Comparison of ENCODE assay signal across 21 mouse cellular contexts in genomic region chr6:94875841-94876240, GRCm38 (mm10).
DNase-seq lines count a peak whose midpoint lies in the region; ATAC-seq and TF ChIP-seq lines count a peak whose summit lies in the region.
"Had no signal": no experiment of that assay in that cellular context is flagged by ENCODE, and none has a peak within 500 bp of the region (broad histone marks: within the 10 kb centered on the region; RNA-seq: fewer than 3 reads in every experiment).

No protein-coding gene starts in this region.

- no peak for TF ChIP-seq POLR2A in limb, embryonic 14.5 days (IDR thresholded peaks at IDR 0.05; ENCODE audit: borderline replicate concordance, extremely low read depth, insufficient read depth, insufficient read length)

- H3K9ac ChIP-seq in limb, embryonic 13.5 days, result no peak overlapping the region
- H3K9ac ChIP-seq in midbrain, embryonic 11.5 days (ENCODE audit: low read length), result no peak overlapping the region
- no peak overlapping the region for H3K9ac ChIP-seq in midbrain, embryonic 16.5 days (ENCODE audit: low read depth, low read length)
- H3K9ac ChIP-seq in limb, embryonic 14.5 days (ENCODE audit: low read depth, low read length, severe bottlenecking), result no peak overlapping the region

- 34% methylated on average over 5 of the region's 5 CpGs for WGBS in limb, embryonic 13.5 days
- WGBS in limb, embryonic 10.5 days, result 84% methylated on average over 5 of the region's 5 CpGs
- WGBS in midbrain, embryonic 11.5 days, result 75% methylated on average over 5 of the region's 5 CpGs
- 85% methylated on average over 5 of the region's 5 CpGs for WGBS in midbrain, embryonic 16.5 days
- 44% methylated on average over 5 of the region's 5 CpGs for WGBS in limb, embryonic 14.5 days

- H3K4me2 ChIP-seq in limb, embryonic 13.5 days (replicated peaks), result no peak overlapping the region
- H3K4me2 ChIP-seq in midbrain, embryonic 11.5 days, result no peak overlapping the region
- no peak overlapping the region for H3K4me2 ChIP-seq in midbrain, embryonic 16.5 days (ENCODE audit: low read length)
- no peak overlapping the region for H3K4me2 ChIP-seq in limb, embryonic 14.5 days (replicated peaks; ENCODE audit: low read depth, low read length, severe bottlenecking)

- H3K4me3 ChIP-seq in limb, embryonic 13.5 days, result no peak overlapping the region
- H3K4me3 ChIP-seq in limb, embryonic 10.5 days, result no peak overlapping the region
- H3K4me3 ChIP-seq in midbrain, embryonic 11.5 days (ENCODE audit: low read depth, low read length), result no peak overlapping the region
- no peak overlapping the region for H3K4me3 ChIP-seq in midbrain, embryonic 16.5 days (ENCODE audit: low read depth, low read length)
- no peak overlapping the region for H3K4me3 ChIP-seq in limb, embryonic 14.5 days (replicated peaks; ENCODE audit: low read length)

- DNase-seq in limb, embryonic 10.5 days (ENCODE audit: low spot score), result no peak
- peak; percentile 62 for DNase-seq in midbrain, embryonic 11.5 days (ENCODE audit: low spot score, missing footprints)
- DNase-seq in limb, embryonic 14.5 days (ENCODE audit: low spot score), result peak; percentile 53
- no peak for DNase-seq in cerebellum, postnatal 10 days
- DNase-seq: adrenal gland, adult 2 months; adrenal gland, adult 8-10 months; adrenal gland, postnatal 10 days; adrenal gland, postnatal 14 days; adrenal gland, postnatal 25 days; adrenal gland, postnatal 36 days; B cell, adult 2 months; cerebellum, adult 11 months; cerebellum, adult 11-12 months; cerebellum, adult 18-20 months had no signal

- no peaks in the 10 kb centered on the region for H3K36me3 ChIP-seq in limb, embryonic 13.5 days
- H3K36me3 ChIP-seq in limb, embryonic 10.5 days, result no peaks in the 10 kb centered on the region
- no peaks in the 10 kb centered on the region for H3K36me3 ChIP-seq in midbrain, embryonic 11.5 days (ENCODE audit: control insufficient read depth, insufficient read depth, low read length)
- no peaks in the 10 kb centered on the region for H3K36me3 ChIP-seq in midbrain, embryonic 16.5 days (ENCODE audit: control insufficient read depth, insufficient read depth, low read length)
- H3K36me3 ChIP-seq in limb, embryonic 14.5 days (ENCODE audit: control insufficient read depth, insufficient read depth, low read length), result no peaks in the 10 kb centered on the region
- H3K36me3 ChIP-seq: G1E had no signal

- peak; percentile 36; the same call in 1 of the 2 replicates for ATAC-seq in limb, embryonic 13.5 days (ENCODE audit: low FRiP score, low read depth)
- no peak for ATAC-seq in midbrain, embryonic 11.5 days (ENCODE audit: low FRiP score)
- no peak for ATAC-seq in midbrain, embryonic 16.5 days
- ATAC-seq in limb, embryonic 14.5 days (ENCODE audit: low FRiP score, low read depth), result peak; percentile 69; the same call in 1 of the 2 replicates
- ATAC-seq: activated CD4-positive, CD25-positive, alpha-beta regulatory T cell, adult 4 months; CD4-positive, CD25-positive, alpha-beta regulatory T cell, adult 4 months; Patski had no signal

- H3K9me3 ChIP-seq in limb, embryonic 13.5 days, result no peaks in the 10 kb centered on the region
- H3K9me3 ChIP-seq in limb, embryonic 10.5 days (replicated peaks), result no peaks in the 10 kb centered on the region
- H3K9me3 ChIP-seq in midbrain, embryonic 11.5 days (ENCODE audit: control insufficient read depth, low read length), result no peaks in the 10 kb centered on the region
- no peaks in the 10 kb centered on the region for H3K9me3 ChIP-seq in midbrain, embryonic 16.5 days (replicated peaks; ENCODE audit: control insufficient read depth, low read length, poor library complexity, severe bottlenecking)
- no peaks in the 10 kb centered on the region for H3K9me3 ChIP-seq in limb, embryonic 14.5 days (ENCODE audit: control insufficient read depth, low read length)
- H3K9me3 ChIP-seq: G1E had no signal

- no peaks in the 10 kb centered on the region for H3K27me3 ChIP-seq in limb, embryonic 13.5 days
- H3K27me3 ChIP-seq in limb, embryonic 10.5 days (ENCODE audit: low read depth, poor library complexity, severe bottlenecking), result no peaks in the 10 kb centered on the region
- no peaks in the 10 kb centered on the region for H3K27me3 ChIP-seq in midbrain, embryonic 11.5 days (ENCODE audit: control insufficient read depth, insufficient read depth, low read length)
- H3K27me3 ChIP-seq in midbrain, embryonic 16.5 days (ENCODE audit: control insufficient read depth, insufficient read depth, low read depth, low read length), result no peaks in the 10 kb centered on the region
- H3K27me3 ChIP-seq in limb, embryonic 14.5 days (ENCODE audit: control insufficient read depth, insufficient read depth, low read length), result no peaks in the 10 kb centered on the region
- H3K27me3 ChIP-seq: CH12.LX, Patski had no signal

- peaks cover 20% of the 10 kb centered on the region for H3K4me1 ChIP-seq in limb, embryonic 13.5 days
- peaks cover 11% of the 10 kb centered on the region; the same call in 1 of the 2 replicates for H3K4me1 ChIP-seq in limb, embryonic 10.5 days
- H3K4me1 ChIP-seq in midbrain, embryonic 11.5 days (ENCODE audit: control insufficient read depth, insufficient read depth, low read length), result no peaks in the 10 kb centered on the region
- H3K4me1 ChIP-seq in midbrain, embryonic 16.5 days (ENCODE audit: control insufficient read depth, insufficient read depth, low read length), result no peaks in the 10 kb centered on the region
- H3K4me1 ChIP-seq in limb, embryonic 14.5 days (ENCODE audit: control insufficient read depth, insufficient read depth, low read length), result peaks cover 4% of the 10 kb centered on the region; the same call in 1 of the 2 replicates

- H3K27ac ChIP-seq in limb, embryonic 13.5 days, result no peak overlapping the region
- no peak overlapping the region for H3K27ac ChIP-seq in limb, embryonic 10.5 days
- H3K27ac ChIP-seq in midbrain, embryonic 11.5 days (ENCODE audit: low read depth, low read length), result no peak overlapping the region
- H3K27ac ChIP-seq in midbrain, embryonic 16.5 days (ENCODE audit: low read length), result no peak overlapping the region
- 0 out of 2 replicates have a peak overlapping the region, but pooled peaks have one; percentile 13 for H3K27ac ChIP-seq in limb, embryonic 14.5 days (replicated peaks; ENCODE audit: low read depth, low read length)

Comparison
In these comparisons a context has a peak if more than half of its experiments do, and no peak if none do; other contexts are left out.
1. DNase-seq: peak in midbrain, embryonic 11.5 days (single experiment) and limb, embryonic 14.5 days (single experiment); none in limb, embryonic 10.5 days (single experiment) and cerebellum, postnatal 10 days (0 of 2).
2. ATAC-seq: peak in limb, embryonic 13.5 days (single experiment) and limb, embryonic 14.5 days (single experiment); none in midbrain, embryonic 11.5 days (single experiment) and midbrain, embryonic 16.5 days (single experiment).